22 mouse cellular contexts compared by ENCODE assay signal in genomic region chr16:74241534-74241933, GRCm38 (mm10).
"Had no signal": no experiment of that assay in that cellular context is flagged by ENCODE, and none has a peak within 500 bp of the region (broad histone marks: within the 10 kb centered on the region; RNA-seq: fewer than 3 reads in every experiment).

No protein-coding gene starts in this region.

- DNase-seq: heart, postnatal 10 days; heart, postnatal 14 days; heart, postnatal 36 days; heart, postnatal 4 days; kidney, adult 11 months; kidney, adult 18-20 months; kidney, adult 2 months; kidney, adult 8-10 months; kidney, adult 9 months; kidney, postnatal 10 days; kidney, postnatal 14 days; kidney, postnatal 25 days; kidney, postnatal 36 days; kidney, postnatal 4 days; layer of hippocampus, adult 9-11 months; layer of hippocampus, postnatal 36 days had no signal

- ATAC-seq: hindbrain, embryonic 16.5 days; hindbrain, postnatal 0 days; inflammation-experienced regulatory T-cells, adult 6 months; intestine, embryonic 15.5 days; intestine, embryonic 16.5 days; intestine, postnatal 0 days had no signal
